Mouse (Mus musculus) lung, embryonic 16.5 days (tissue): Measurements from ENCODE around the gene Tcte3. TPM values are rescaled to one million over a fixed set of nuclear protein-coding genes. Genes with fewer than 3 reads are reported as not detected.
"Not testable (repeated sequence)": the region's sequence is repeated elsewhere in the genome, so short reads cannot be mapped to it uniquely, and the experiment has no call there.

ENCODE experiments used
- ATAC-seq: fragments of 200-750 bp; cut with Nextera tagmentation; 2 replicates; pipeline ENCODE4 v1.8.0; 2017; ENCODE audit warnings: low read depth, mild to moderate bottlenecking, moderate library complexity
- H3K27ac ChIP-seq: fragments of 300-500 bp; sonication (generic); 2 replicates; pipeline ENCODE4 v1.5.1; 2014; ENCODE audit warnings: mild to moderate bottlenecking, control low read depth, low read length
- H3K27me3 ChIP-seq: fragments of 300-500 bp; sonication (generic); 2 replicates; pipeline ENCODE4 v1.6.1; 2014; ENCODE audit warnings: low read depth, low read length, mixed read lengths; ENCODE audit not compliant: control insufficient read depth, insufficient read depth
- H3K36me3 ChIP-seq: fragments of 300-500 bp; sonication (generic); 2 replicates; pipeline ENCODE4 v1.6.1; 2014; ENCODE audit warnings: low read length; ENCODE audit not compliant: control insufficient read depth, insufficient read depth
- H3K4me1 ChIP-seq: fragments of 300-500 bp; sonication (generic); replicated peaks from 2 replicates; pipeline ENCODE4 v1.6.1; 2014; ENCODE audit warnings: low read length, mixed read lengths; ENCODE audit not compliant: control insufficient read depth, insufficient read depth
- H3K4me2 ChIP-seq: fragments of 300-500 bp; sonication (generic); 2 replicates; pipeline ENCODE4 v1.6.1; 2014; ENCODE audit warnings: low read depth, low read length, control low read depth
- H3K4me3 ChIP-seq: fragments of 300-500 bp; sonication (generic); 2 replicates; pipeline ENCODE4 v1.5.1; 2014; ENCODE audit warnings: mild to moderate bottlenecking, low read length, control low read depth
- H3K9ac ChIP-seq: fragments of 300-500 bp; sonication (generic); 2 replicates; pipeline ENCODE4 v1.6.1; 2014; ENCODE audit warnings: low read length, control low read depth
- H3K9me3 ChIP-seq: fragments of 300-500 bp; sonication (generic); 2 replicates; pipeline ENCODE4 v1.6.1; 2016; ENCODE audit warnings: low read length; ENCODE audit not compliant: control insufficient read depth
- WGBS: fragments of 180-500 bp; shearing (Covaris S2); extraction: QIAGEN DNeasy Blood & Tissue Kit; methylation state at CpG from one replicate; pipeline ENCODE4 v1.1.7; 2014; 5-methylcytosine and 5-hydroxymethylcytosine counted together
- polyA plus RNA-seq: library from polyadenylated mRNA; unstranded; fragments of >200 nt; fragmentation: Nextera tagmentation; extraction: Ambion mirVana; gene quantifications from 2 replicates; pipeline ENCODE4 v1.2.1, GENCODE M21; 2015

Gene Tcte3
- polyA plus RNA-seq, 1 experiment from 2014 or later: 0.95 TPM

GRCm38 (mm10) chr17:15068040-15068792, 26.9 kb upstream of the Tcte3 start:
- no peak overlapping the region for H3K27ac ChIP-seq
- no peak for ATAC-seq
- 46% methylated on average over 8 of the region's 8 CpGs for WGBS

GRCm38 (mm10) chr17:15066911-15067310, 25.6 kb upstream of the Tcte3 start:
- Histone ChIP-seq H3K9me3 (no peaks in the 10 kb centered on the region), H3K4me2 (no peak overlapping the region), H3K27me3 (no peaks in the 10 kb centered on the region), H3K9ac (no peak overlapping the region), H3K4me1 (peaks cover 8% of the 10 kb centered on the region), H3K27ac (no peak overlapping the region), H3K4me3 (no peak overlapping the region), H3K36me3 (no peaks in the 10 kb centered on the region)
- 65% methylated on average over 1 of the region's 1 CpGs for WGBS
- ATAC-seq: no peak

More at GRCm38 (mm10) chr17:15068040-15068792, 26.9 kb upstream of the Tcte3 start:
- H3K9ac ChIP-seq: no peak overlapping the region
- H3K4me2 ChIP-seq: no peak overlapping the region
- peaks cover 8% of the 10 kb centered on the region for H3K4me1 ChIP-seq
- no peaks in the 10 kb centered on the region for H3K9me3 ChIP-seq
- no peak overlapping the region for H3K4me3 ChIP-seq
- no peaks in the 10 kb centered on the region for H3K36me3 ChIP-seq
- H3K27me3 ChIP-seq: no peaks in the 10 kb centered on the region

GRCm38 (mm10) chr17:15066066-15066465, 24.8 kb upstream of the Tcte3 start:
- Histone ChIP-seq H3K9ac (0 out of 2 replicates have a peak overlapping the region, but pooled peaks have one; percentile 7), H3K4me3 (no peak overlapping the region), H3K27ac (no peak overlapping the region), H3K27me3 (no peaks in the 10 kb centered on the region), H3K4me1 (peaks cover 8% of the 10 kb centered on the region), H3K4me2 (no peak overlapping the region), H3K36me3 (peaks cover 3% of the 10 kb centered on the region; the same call in 1 of the 2 replicates), H3K9me3 (no peaks in the 10 kb centered on the region)
- WGBS: 52% methylated on average over 6 of the region's 6 CpGs
- ATAC-seq: peak; percentile 42

- Histone ChIP-seq H3K9me3 (no peaks in the 10 kb centered on the region), H3K4me3 (no peak overlapping the region), H3K36me3 (peaks cover 3% of the 10 kb centered on the region; the same call in 1 of the 2 replicates), H3K27ac (no peak overlapping the region), H3K4me1 (peaks cover 8% of the 10 kb centered on the region), H3K9ac (no peak overlapping the region), H3K27me3 (no peaks in the 10 kb centered on the region), H3K4me2 (no peak overlapping the region)
- peak; percentile 53 for ATAC-seq
- 39% methylated on average over 13 of the region's 13 CpGs for WGBS
Measured at GRCm38 (mm10) chr17:15065391-15066024, 24.2 kb upstream of the Tcte3 start.

GRCm38 (mm10) chr17:15060356-15060755, 19.1 kb upstream of the Tcte3 start:
- Histone ChIP-seq H3K4me1 (no peaks in the 10 kb centered on the region; the same call in 1 of the 2 replicates), H3K27ac (no peak overlapping the region), H3K4me3 (no peak overlapping the region), H3K27me3 (no peaks in the 10 kb centered on the region), H3K9me3 (no peaks in the 10 kb centered on the region), H3K4me2 (no peak overlapping the region), H3K36me3 (peaks cover 5% of the 10 kb centered on the region; the same call in 1 of the 2 replicates), H3K9ac (no peak overlapping the region)
- 90% methylated on average over 6 of the region's 6 CpGs for WGBS
- no peak for ATAC-seq

- 94% methylated on average over 14 of the region's 14 CpGs for WGBS
- Histone ChIP-seq H3K4me1 (no peaks in the 10 kb centered on the region; the same call in 1 of the 2 replicates), H3K4me3 (no peak overlapping the region), H3K27me3 (no peaks in the 10 kb centered on the region), H3K4me2 (no peak overlapping the region), H3K27ac (no peak overlapping the region), H3K9me3 (no peaks in the 10 kb centered on the region), H3K36me3 (peaks cover 5% of the 10 kb centered on the region; the same call in 1 of the 2 replicates), H3K9ac (no peak overlapping the region)
- ATAC-seq: no peak
Measured at GRCm38 (mm10) chr17:15059646-15060045, 18.4 kb upstream of the Tcte3 start.

GRCm38 (mm10) chr17:15058161-15058591, 16.9 kb upstream of the Tcte3 start:
- Histone ChIP-seq H3K4me1 (no peaks in the 10 kb centered on the region; the same call in 1 of the 2 replicates), H3K4me2 (no peak overlapping the region), H3K4me3 (no peak overlapping the region), H3K9ac (no peak overlapping the region), H3K27ac (no peak overlapping the region), H3K9me3 (no peaks in the 10 kb centered on the region), H3K27me3 (no peaks in the 10 kb centered on the region), H3K36me3 (peaks cover 5% of the 10 kb centered on the region; the same call in 1 of the 2 replicates)
- ATAC-seq: peak; percentile 91
- WGBS: 57% methylated on average over 5 of the region's 5 CpGs

- Histone ChIP-seq H3K36me3 (peaks cover 2% of the 10 kb centered on the region; the same call in 1 of the 2 replicates), H3K9ac (no peak overlapping the region), H3K27ac (no peak overlapping the region), H3K4me1 (no peaks in the 10 kb centered on the region; the same call in 1 of the 2 replicates), H3K4me3 (no peak overlapping the region), H3K4me2 (no peak overlapping the region), H3K9me3 (no peaks in the 10 kb centered on the region), H3K27me3 (no peaks in the 10 kb centered on the region)
- WGBS: 67% methylated on average over 4 of the region's 4 CpGs
- ATAC-seq: no peak
Measured at GRCm38 (mm10) chr17:15055925-15056324, 14.6 kb upstream of the Tcte3 start.

- not testable (repeated sequence) for H3K27me3 ChIP-seq, H3K4me3 ChIP-seq, H3K9me3 ChIP-seq, H3K27ac ChIP-seq, H3K4me1 ChIP-seq, H3K4me2 ChIP-seq, H3K36me3 ChIP-seq, H3K9ac ChIP-seq, ATAC-seq
- WGBS: 84% methylated on average over 12 of the region's 13 CpGs
Measured at GRCm38 (mm10) chr17:15053829-15054200, 12.5 kb upstream of the Tcte3 start.
